In genomic region chr12:40445206-40445605, GRCm38 (mm10) we compare ENCODE assay signal across 8 mouse cellular contexts. TPM values are rescaled to one million over a fixed set of nuclear protein-coding genes. Genes with fewer than 3 reads are reported as not detected.
DNase-seq lines count a peak whose midpoint lies in the region; ATAC-seq and TF ChIP-seq lines count a peak whose summit lies in the region.

No protein-coding gene starts in this region.

- peak; percentile 49 to 68 for DNase-seq in adrenal gland, postnatal 36 days
- DNase-seq in adrenal gland, adult 2 months: no peak
- no peak for DNase-seq in frontal cortex, postnatal 10 days (ENCODE audit: low spot score in 2 of 2)
- DNase-seq in layer of hippocampus, postnatal 10 days (ENCODE audit: low spot score in 2 of 2): no peak

- H3K27me3 ChIP-seq in ES-Bruce4 (ENCODE audit: control insufficient read depth, insufficient read depth, low read length, poor library complexity, severe bottlenecking): no peaks in the 10 kb centered on the region; the same call in 1 of the 2 replicates
- no peaks in the 10 kb centered on the region for H3K27me3 ChIP-seq in intestine, embryonic 15.5 days (replicated peaks)

- H3K4me1 ChIP-seq in ES-Bruce4 (ENCODE audit: control insufficient read depth, insufficient read depth, low read length): no peaks in the 10 kb centered on the region
- peaks cover 8% of the 10 kb centered on the region for H3K4me1 ChIP-seq in intestine, embryonic 15.5 days (replicated peaks)

- H3K9me3 ChIP-seq in ES-Bruce4 (replicated peaks; ENCODE audit: control insufficient read depth, insufficient read depth, low read length, poor library complexity, severe bottlenecking): no peaks in the 10 kb centered on the region
- no peaks in the 10 kb centered on the region for H3K9me3 ChIP-seq in intestine, embryonic 15.5 days

- WGBS in intestine, embryonic 15.5 days: under 1% methylated on average over 16 of the region's 16 CpGs

- peak overlapping the region; percentile 95 for H3K4me3 ChIP-seq in ES-Bruce4 (ENCODE audit: low read depth, low read length)
- H3K4me3 ChIP-seq in intestine, embryonic 15.5 days (replicated peaks): peak overlapping the region; percentile 64

- peak; percentile 31 for ATAC-seq in erythroblast, adult 5-6 weeks (replicated peaks; ENCODE audit: low FRiP score, poor library complexity, severe bottlenecking)
- ATAC-seq in intestine, embryonic 15.5 days: peak; percentile 57
- ATAC-seq in megakaryocyte-erythroid progenitor cell, adult 5-6 weeks (replicated peaks; ENCODE audit: low FRiP score, low TSS enrichment, poor library complexity, severe bottlenecking): peak; percentile 58

- TF ChIP-seq POLR2A in ES-Bruce4 (IDR thresholded peaks at IDR 0.05; ENCODE audit: insufficient read depth, low read length): no peak

- no peak overlapping the region for H3K27ac ChIP-seq in ES-Bruce4 (ENCODE audit: insufficient read depth, low read length)
- 0 out of 2 replicates have a peak overlapping the region, but pooled peaks have one; percentile 22 for H3K27ac ChIP-seq in intestine, embryonic 15.5 days

- peak overlapping the region; percentile 62 for H3K9ac ChIP-seq in ES-Bruce4 (ENCODE audit: low read depth, poor library complexity, severe bottlenecking)
- peak overlapping the region; percentile 69 for H3K9ac ChIP-seq in intestine, embryonic 15.5 days

- TF ChIP-seq EP300 in ES-Bruce4 (IDR thresholded peaks at IDR 0.05; ENCODE audit: insufficient read depth, low read depth, low read length): no peak

- no peak for TF ChIP-seq CTCF in ES-Bruce4 (IDR thresholded peaks at IDR 0.05; ENCODE audit: low read depth, low read length)

- H3K4me2 ChIP-seq in intestine, embryonic 15.5 days (replicated peaks): peak overlapping the region; percentile 94

- no peaks in the 10 kb centered on the region for H3K36me3 ChIP-seq in ES-Bruce4 (ENCODE audit: control insufficient read depth, insufficient read depth, low read length, poor library complexity, severe bottlenecking)
- no peaks in the 10 kb centered on the region for H3K36me3 ChIP-seq in intestine, embryonic 15.5 days

RNA-seq across cellular contexts. Expression of gene Zfp277, which starts 0.5 kb away (rescaled TPM):
- 10 to 100 TPM; 13.2 to 20.4 TPM for total RNA-seq in adrenal gland, postnatal 36 days (2021)
- 10 to 100 TPM; 14.2 to 16.3 TPM for total RNA-seq in adrenal gland, adult 2 months (2021)
- polyA plus RNA-seq in adrenal gland, adult 2 months (2012; rRNA removed): 2.0 and 2.1 TPM in 2 replicates
- 42.7 and 45.6 TPM in 2 replicates for polyA plus RNA-seq in ES-Bruce4 (2011; ENCODE audit: insufficient read depth, insufficient read length, low read depth, missing spikeins)
- 2.3 and 9.0 TPM in 2 replicates for total RNA-seq in erythroblast, adult 5-6 weeks (2015; ENCODE audit: low replicate concordance)
- total RNA-seq in erythroblast, adult 5-6 weeks (2017; ENCODE audit: low replicate concordance): 7.0 and 8.4 TPM in 2 replicates
- polyA plus RNA-seq in intestine, embryonic 15.5 days (2015; fragmentation: Nextera tagmentation; extraction: Ambion mirVana): 31.4 and 34.3 TPM in 2 replicates
- 16.7 and 17.5 TPM in 2 replicates for total RNA-seq in megakaryocyte-erythroid progenitor cell, adult 5-6 weeks (2014; fragmentation: Nextera tagmentation)
- 25.5 and 34.8 TPM in 2 replicates for total RNA-seq in megakaryocyte-erythroid progenitor cell, adult 5-6 weeks (2017)
- total RNA-seq in layer of hippocampus, postnatal 10 days (2021): 10 to 100 TPM; 28.1 to 29.0 TPM

RNA-seq across cellular contexts. Expression of gene Dock4, which starts 0.5 kb away (rescaled TPM):
- 10 to 100 TPM; 13.5 to 18.0 TPM for total RNA-seq in adrenal gland, postnatal 36 days (2021)
- total RNA-seq in adrenal gland, adult 2 months (2021): 10 to 100 TPM; 14.5 to 15.5 TPM
- 4.3 and 4.7 TPM in 2 replicates for polyA plus RNA-seq in adrenal gland, adult 2 months (2012; rRNA removed)
- polyA plus RNA-seq in ES-Bruce4 (2011; ENCODE audit: insufficient read depth, insufficient read length, low read depth, missing spikeins): 12.7 and 13.5 TPM in 2 replicates
- total RNA-seq in erythroblast, adult 5-6 weeks (2015; ENCODE audit: low replicate concordance): 0.19 and 1.7 TPM in 2 replicates
- 0.17 and 0.28 TPM in 2 replicates for total RNA-seq in erythroblast, adult 5-6 weeks (2017; ENCODE audit: low replicate concordance)
- polyA plus RNA-seq in intestine, embryonic 15.5 days (2015; fragmentation: Nextera tagmentation; extraction: Ambion mirVana): 5.7 and 7.1 TPM in 2 replicates
- 0.15 TPM in 1 of 2 replicates, not detected in the other for total RNA-seq in megakaryocyte-erythroid progenitor cell, adult 5-6 weeks (2014; fragmentation: Nextera tagmentation)
- 0.38 TPM in 1 of 2 replicates, not detected in the other for total RNA-seq in megakaryocyte-erythroid progenitor cell, adult 5-6 weeks (2017)
- 100 to 1,000 TPM; 142 to 146 TPM for total RNA-seq in layer of hippocampus, postnatal 10 days (2021)

Comparison
In these comparisons a context has a peak if more than half of its experiments do, and no peak if none do; other contexts are left out.
1. DNase-seq: peak in adrenal gland, postnatal 36 days (2 of 2); none in adrenal gland, adult 2 months (single experiment), frontal cortex, postnatal 10 days (0 of 2) and layer of hippocampus, postnatal 10 days (0 of 2).
2. RNA of gene Dock4, which starts 0.5 kb away (total RNA-seq): 142 to 146 TPM in layer of hippocampus, postnatal 10 days, 13.5 to 18.0 TPM in adrenal gland, postnatal 36 days and 14.5 to 15.5 TPM in adrenal gland, adult 2 months; 0.17 to 1.7 TPM in erythroblast, adult 5-6 weeks and 0.15 to 0.38 TPM in megakaryocyte-erythroid progenitor cell, adult 5-6 weeks; every median in the first group is over 4 times any median in the second.
3. Peak in every context shown above with its lines, with median percentiles within 50 percentile points of each other: ATAC-seq.